10 mouse cellular contexts compared by ENCODE assay signal in the genomic region with DNA sequence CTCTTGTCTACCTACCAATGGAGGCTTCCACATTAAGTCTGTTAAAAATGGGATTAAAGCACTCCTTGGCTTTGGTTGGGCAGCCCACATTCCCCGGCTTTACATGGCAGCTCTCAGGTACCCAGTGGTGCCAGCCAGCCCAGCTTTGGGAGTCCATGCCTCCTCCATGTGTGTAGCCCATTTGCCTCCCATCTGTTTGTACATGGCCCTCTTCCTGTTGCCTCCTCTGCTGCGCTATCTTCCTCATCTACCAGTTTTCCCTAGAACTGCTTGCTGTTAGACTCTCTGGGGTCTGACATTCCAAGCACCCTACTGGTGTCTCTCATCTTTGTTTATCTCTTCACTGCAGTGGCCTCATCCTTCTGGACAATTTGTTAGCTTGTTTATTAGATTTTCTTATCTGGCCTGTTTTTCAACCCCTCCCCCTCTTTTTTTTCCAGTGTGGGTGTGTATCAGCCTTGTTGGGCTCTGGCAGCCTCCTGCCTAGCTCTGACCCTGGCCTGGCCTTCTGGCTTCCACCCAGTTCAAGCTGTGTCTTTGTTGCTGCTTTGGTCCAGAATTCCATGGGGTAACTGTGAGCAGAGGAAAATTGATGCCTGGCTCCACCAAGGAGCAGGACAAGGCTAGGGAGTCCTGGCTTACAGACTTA. TPM values are rescaled to one million over a fixed set of nuclear protein-coding genes. Genes with fewer than 3 reads are reported as not detected.
DNase-seq lines count a peak whose midpoint lies in the region; TF ChIP-seq lines count a peak whose summit lies in the region.
"Had no signal": no experiment of that assay in that cellular context is flagged by ENCODE, and none has a peak within 500 bp of the region (broad histone marks: within the 10 kb centered on the region; RNA-seq: fewer than 3 reads in every experiment).

No protein-coding gene starts in this region.

- H3K36me3 ChIP-seq in kidney, adult 2 months (ENCODE audit: control insufficient read depth, insufficient read depth, low read length) = no peaks in the 10 kb centered on the region

- no peak for TF ChIP-seq POLR2A in kidney, adult 2 months (IDR thresholded peaks at IDR 0.05; ENCODE audit: low read depth, low read length)

- H3K27ac ChIP-seq in kidney, adult 2 months (ENCODE audit: insufficient read depth, low read depth, low read length) = no peak overlapping the region
- H3K27ac ChIP-seq: forebrain, embryonic 15.5 days had no signal

- no peak overlapping the region for H3K4me3 ChIP-seq in kidney, adult 2 months (ENCODE audit: insufficient read depth, low read depth, low read length)
- H3K4me3 ChIP-seq: forebrain, embryonic 15.5 days had no signal

- TF ChIP-seq CTCF in kidney, adult 2 months (conservative IDR thresholded peaks at IDR 0.05; ENCODE audit: insufficient read depth, insufficient read length, low read depth, low read length) = no peak

- peak; percentile 38 for DNase-seq in kidney, adult 2 months
- DNase-seq in kidney, adult 18-20 months = no peak
- DNase-seq in ovary, postnatal 36 days (ENCODE audit: low spot score) = peak; percentile 62
- DNase-seq in ovary, postnatal 14 days (ENCODE audit: low spot score) = no peak
- DNase-seq in liver = peak; percentile 60
- DNase-seq in thymus, postnatal 36 days = no peak
- DNase-seq in right cerebral cortex, postnatal 36 days (ENCODE audit: low spot score in 2 of 2) = no peak
- DNase-seq: heart, adult 18-20 months; right cerebral cortex, postnatal 25 days had no signal

- no peaks in the 10 kb centered on the region for H3K4me1 ChIP-seq in kidney, adult 2 months (ENCODE audit: control insufficient read depth, insufficient read depth, low read length)

- 89% methylated on average over 2 of the region's 2 CpGs for WGBS in kidney, adult 2 months

- H3K27me3 ChIP-seq in kidney, adult 2 months (replicated peaks; ENCODE audit: control insufficient read depth, insufficient read depth, low read length) = no peaks in the 10 kb centered on the region
- H3K27me3 ChIP-seq: forebrain, embryonic 15.5 days had no signal

RNA-seq across cellular contexts. Expression of a gene that starts 10.9 kb away (rescaled TPM):
- polyA plus RNA-seq in kidney, adult 2 months (2012; rRNA removed) = 14.0 and 22.4 TPM in 2 replicates

RNA-seq across cellular contexts. Expression of a gene that starts 11.0 kb away (rescaled TPM):
- 21.4 and 33.1 TPM in 2 replicates for polyA plus RNA-seq in kidney, adult 2 months (2012; rRNA removed)

RNA-seq across cellular contexts. Expression of a gene that starts 13.5 kb away (rescaled TPM):
- 3.6 and 4.7 TPM in 2 replicates for polyA plus RNA-seq in kidney, adult 2 months (2012; rRNA removed)

RNA-seq across cellular contexts. Expression of a gene that starts 26.4 kb away (rescaled TPM):
- 7.2 and 10.7 TPM in 2 replicates for polyA plus RNA-seq in kidney, adult 2 months (2012; rRNA removed)

RNA-seq across cellular contexts. Expression of a gene that starts 27.8 kb away (rescaled TPM):
- 17.1 and 17.7 TPM in 2 replicates for polyA plus RNA-seq in kidney, adult 2 months (2012; rRNA removed)

Comparison
In these comparisons a context has a peak if more than half of its experiments do, and no peak if none do; other contexts are left out.
1. DNase-seq: peak in kidney, adult 2 months (single experiment), ovary, postnatal 36 days (single experiment) and liver (single experiment); none in kidney, adult 18-20 months (single experiment), ovary, postnatal 14 days (single experiment), thymus, postnatal 36 days (0 of 2) and right cerebral cortex, postnatal 36 days (0 of 2).